Mouse (Mus musculus) CH12.LX (cell line): Measurements from ENCODE around the gene Arhgap25. TPM values are rescaled to one million over a fixed set of nuclear protein-coding genes. Genes with fewer than 3 reads are reported as not detected.

Experiments
- DNase-seq: peaks from one replicate; pipeline ENCODE4 v3.0.0-alpha.2; 2013; ENCODE audit errors: extremely low read depth
- H3K27ac ChIP-seq: 2 replicates; pipeline ENCODE4 v1.5.1; 2012; ENCODE audit warnings: low read depth, mild to moderate bottlenecking, control low read depth, moderate library complexity; ENCODE audit not compliant: insufficient read depth
- H3K27me3 ChIP-seq: replicated peaks from 2 replicates; pipeline ENCODE3; 2012; ENCODE audit warnings: inconsistent platforms
- H3K36me3 ChIP-seq, 2 experiments: replicated peaks in 1 of 2; 2 replicates each; pipeline versions ENCODE3 to v1.6.1; 2012; ENCODE audit warnings: inconsistent platforms in 1 of 2, low read length in 1 of 2, mild to moderate bottlenecking in 1 of 2, mixed read lengths in 1 of 2, moderate library complexity in 1 of 2; ENCODE audit not compliant: control insufficient read depth in 1 of 2, insufficient read depth in 1 of 2
- H3K4me1 ChIP-seq, 2 experiments: 2 replicates each; pipeline ENCODE4 v1.6.1; 2012; ENCODE audit warnings: inconsistent platforms in 1 of 2, moderate library complexity in 1 of 2; ENCODE audit not compliant: insufficient read depth in 2 of 2, control insufficient read depth in 1 of 2
- H3K4me2 ChIP-seq: 2 replicates; pipeline ENCODE4 v1.6.1; 2012; ENCODE audit warnings: low read depth, mild to moderate bottlenecking, control low read depth; ENCODE audit not compliant: poor library complexity, insufficient read depth, severe bottlenecking
- H3K4me3 ChIP-seq, 3 experiments: fragments of 150-350 bp in 1 of 3; sonication (generic) in 1 of 3; replicated peaks in 1 of 3; 2 replicates each; pipeline versions ENCODE3 to v1.5.1; 2011 to 2012; ENCODE audit warnings: low read depth in 2 of 3, low read length in 2 of 3, mild to moderate bottlenecking in 2 of 3, moderate library complexity in 2 of 3, control low read depth in 1 of 3, improper control_type of control experiment in 1 of 3, inconsistent platforms in 1 of 3, mixed read lengths in 1 of 3; ENCODE audit not compliant: poor library complexity in 1 of 3
- H3K79me2 ChIP-seq: replicated peaks from 2 replicates; pipeline ENCODE4 v1.6.1; 2012; ENCODE audit warnings: mild to moderate bottlenecking, moderate library complexity; ENCODE audit not compliant: control insufficient read depth, poor library complexity, insufficient read depth, severe bottlenecking; ENCODE audit errors: extremely low read depth
- H3K9ac ChIP-seq: 2 replicates; pipeline ENCODE4 v1.6.1; 2012; ENCODE audit warnings: low read depth, mild to moderate bottlenecking, control low read depth, moderate library complexity; ENCODE audit not compliant: insufficient read depth
- H3K9me3 ChIP-seq: replicated peaks from 2 replicates; pipeline ENCODE3; 2012; ENCODE audit warnings: low read length, inconsistent platforms, mixed read lengths
- CHD2 ChIP-seq: IDR thresholded peaks from 2 replicates; pipeline ENCODE4 v1.6.1; 2011; ENCODE audit warnings: low read length, improper control_type of control experiment
- ELF1 ChIP-seq: IDR thresholded peaks from 2 replicates; pipeline ENCODE4 v1.6.1; 2014; ENCODE audit warnings: low read depth, mild to moderate bottlenecking, inconsistent platforms, low read length, improper control_type of control experiment
- EP300 ChIP-seq: IDR thresholded peaks from 2 replicates; pipeline ENCODE4 v1.6.1; 2011; ENCODE audit warnings: low read length, improper control_type of control experiment
- GABPA ChIP-seq: IDR thresholded peaks from 2 replicates; pipeline ENCODE4 v1.6.1; 2012; ENCODE audit warnings: low read depth, low read length, improper control_type of control experiment, inconsistent platforms; ENCODE audit not compliant: insufficient replicate concordance
- HCFC1 ChIP-seq: IDR thresholded peaks from 2 replicates; pipeline ENCODE4 v1.6.1; 2012; ENCODE audit warnings: low read depth, mild to moderate bottlenecking, inconsistent platforms, low read length, improper control_type of control experiment
- IRF4 ChIP-seq: IDR thresholded peaks from 2 replicates; pipeline ENCODE4 v1.6.1; 2014; ENCODE audit warnings: low read depth, mild to moderate bottlenecking, inconsistent platforms, low read length, improper control_type of control experiment
- JUN ChIP-seq: IDR thresholded peaks from 2 replicates; pipeline ENCODE4 v1.6.1; 2011; ENCODE audit warnings: low read depth, mild to moderate bottlenecking, low read length, improper control_type of control experiment, moderate library complexity; ENCODE audit not compliant: insufficient read depth
- JUND ChIP-seq: conservative IDR thresholded peaks from 2 replicates; pipeline ENCODE4 v1.6.1; 2011; ENCODE audit warnings: low read depth, low read length, improper control_type of control experiment
- MAFK ChIP-seq: IDR thresholded peaks from 2 replicates; pipeline ENCODE4 v1.6.1; 2011; ENCODE audit warnings: low read length, improper control_type of control experiment; ENCODE audit not compliant: insufficient replicate concordance
- MEF2A ChIP-seq: IDR thresholded peaks from 2 replicates; pipeline ENCODE4 v1.6.1; 2014; ENCODE audit warnings: low read depth, mild to moderate bottlenecking, inconsistent platforms, low read length, improper control_type of control experiment, borderline replicate concordance
- MYC ChIP-seq: IDR thresholded peaks from 2 replicates; pipeline ENCODE4 v1.6.1; 2011; ENCODE audit warnings: low read depth, mild to moderate bottlenecking, improper control_type of control experiment, low read length
- PAX5 ChIP-seq: IDR thresholded peaks from 2 replicates; pipeline ENCODE4 v1.6.1; 2012; ENCODE audit warnings: low read length, inconsistent platforms, mixed read lengths
- POLR2A ChIP-seq: IDR thresholded peaks from 2 replicates; pipeline ENCODE4 v1.6.1; 2011; ENCODE audit warnings: low read depth, mild to moderate bottlenecking, improper control_type of control experiment, low read length
- SIN3A ChIP-seq: IDR thresholded peaks from 2 replicates; pipeline ENCODE4 v1.6.1; 2012; ENCODE audit warnings: low read length, improper control_type of control experiment, inconsistent platforms
- UBTF ChIP-seq: IDR thresholded peaks from 2 replicates; pipeline ENCODE4 v1.6.1; 2012; ENCODE audit warnings: low read depth, mild to moderate bottlenecking, inconsistent platforms, low read length, improper control_type of control experiment, moderate library complexity
- USF1 ChIP-seq: IDR thresholded peaks from 2 replicates; pipeline ENCODE4 v1.6.1; 2014; ENCODE audit warnings: low read depth, mild to moderate bottlenecking, inconsistent platforms, low read length, improper control_type of control experiment
- ZC3H11A ChIP-seq: IDR thresholded peaks from 2 replicates; pipeline ENCODE4 v1.6.1; 2012; ENCODE audit warnings: low read depth, mild to moderate bottlenecking, inconsistent platforms, low read length, improper control_type of control experiment
- ZKSCAN1 ChIP-seq: IDR thresholded peaks from 2 replicates; pipeline ENCODE4 v1.6.1; 2012; ENCODE audit warnings: low read depth, inconsistent platforms, low read length, improper control_type of control experiment, borderline replicate concordance
- ZMIZ1 ChIP-seq: IDR thresholded peaks from 2 replicates; pipeline ENCODE4 v1.6.1; 2012; ENCODE audit warnings: low read depth, mild to moderate bottlenecking, inconsistent platforms, low read length, improper control_type of control experiment
- dilution Hi-C: fragments of 300-500 bp; cut with MboI; formaldehyde crosslinking; loops from 2 replicates; pipeline ENCODE4 v1.14.3; 2020; ENCODE audit warnings: low sequenced_read_pairs; ENCODE audit not compliant: extremely low pct_unique_long_range_greater_than_20kb, extremely low pct_ligation_motif_present
- in situ Hi-C: fragments of 300-500 bp; cut with MboI; formaldehyde crosslinking; loops from 3 replicates; pipeline ENCODE4 v1.14.3; 2019; ENCODE audit warnings: low sequenced_read_pairs, low pct_ligation_motif_present, low pct_unique_long_range_greater_than_20kb, mixed read lengths
- polyA plus RNA-seq: library from polyadenylated mRNA; unstranded; fragments of >175 nt; gene quantifications from 2 replicates; pipeline ENCODE4 v1.2.1, GENCODE M21; 2012; ENCODE audit warnings: low read depth; ENCODE audit not compliant: insufficient read length
- total RNA-seq, 2 experiments: library from RNA; depleted of rRNA; stranded (reverse); fragments of 300-350 nt in 1 of 2; fragments of >200 nt in 1 of 2; gene quantifications; 2 replicates each; pipeline ENCODE4 v1.2.3; 2012 to 2014

The Arhgap25 gene
- total and polyA plus RNA-seq, 3 experiments, result 11.7 to 16.5 (median 12.5) TPM

DNA sequence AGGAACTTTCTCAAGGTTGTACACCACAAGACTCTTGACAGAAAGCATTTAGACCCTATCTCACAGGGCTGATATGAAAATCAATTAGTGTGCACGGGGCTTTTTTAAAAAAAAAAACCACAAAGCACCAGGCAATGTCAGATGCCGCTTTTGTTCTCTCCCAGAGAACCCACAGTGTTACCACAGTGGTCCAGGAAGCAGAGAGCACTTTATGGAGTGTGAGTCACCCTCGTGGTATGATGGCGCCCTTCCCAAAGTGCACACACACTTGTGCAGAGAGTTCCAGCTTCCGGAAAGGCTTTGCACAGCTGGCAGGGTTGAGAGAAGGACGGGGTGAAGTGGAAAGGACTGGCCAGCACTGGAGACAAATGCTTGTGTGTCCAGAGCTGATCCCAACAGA is 49.4 kb upstream of the Arhgap25 start:
- no peaks in the 10 kb centered on the region for H3K79me2 ChIP-seq
- no peaks in the 10 kb centered on the region for H3K9me3 ChIP-seq
- no peak overlapping the region for H3K4me2 ChIP-seq
- no peaks in the 10 kb centered on the region for H3K36me3 ChIP-seq
- H3K27ac ChIP-seq, result no peak overlapping the region
- in situ Hi-C loops (no loop called here), dilution Hi-C loops (no loop called here)
- H3K4me1 ChIP-seq, result 0 out of 4 replicates have a peak, but pooled peaks cover 0 to 2% of the 10 kb centered on the region in 2 experiments
- peaks cover 8% of the 10 kb centered on the region for H3K27me3 ChIP-seq
- DNase-seq, result no peak
- H3K9ac ChIP-seq, result no peak overlapping the region
- no peak for TF ChIP-seq IRF4
- no peak for TF ChIP-seq UBTF
- no peak for TF ChIP-seq ELF1
- TF ChIP-seq SIN3A, result no peak
- no peak overlapping the region for H3K4me3 ChIP-seq

DNA sequence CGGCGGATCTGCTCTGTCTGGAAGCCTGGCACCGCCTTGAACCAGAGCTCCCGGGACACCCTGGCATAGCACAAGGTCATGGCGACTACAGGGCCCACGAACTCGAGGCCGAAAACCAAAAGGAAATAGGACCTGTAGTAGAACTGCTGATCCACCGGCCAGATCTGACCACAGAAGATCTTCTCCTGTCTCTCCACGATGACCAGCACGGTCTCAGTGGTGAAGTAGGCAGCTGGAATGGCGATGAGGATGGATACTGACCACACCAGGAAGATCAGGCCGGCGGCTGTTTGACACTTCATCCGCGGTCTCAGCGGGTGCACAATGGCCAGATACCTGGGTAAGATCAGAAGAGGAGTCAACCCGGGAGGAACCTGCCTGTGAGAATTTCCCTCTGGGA is 48.5 kb upstream of the Arhgap25 start:
- H3K36me3 ChIP-seq, result no peaks in the 10 kb centered on the region
- TF ChIP-seq ZMIZ1 (no peak), MEF2A (no peak), ZKSCAN1 (no peak), JUN (no peak), IRF4 (no peak), PAX5 (no peak), ZC3H11A (no peak)
- TF ChIP-seq, all 38 proteins: peak for 0
- no peaks in the 10 kb centered on the region for H3K9me3 ChIP-seq
- H3K79me2 ChIP-seq, result no peaks in the 10 kb centered on the region
- dilution Hi-C loops (no loop called here), in situ Hi-C loops (no loop called here)
- no peak overlapping the region for H3K27ac ChIP-seq
- H3K4me3 ChIP-seq, result no peak overlapping the region
- H3K4me2 ChIP-seq, result no peak overlapping the region
- no peak for DNase-seq
- no peak overlapping the region for H3K9ac ChIP-seq
- H3K27me3 ChIP-seq, result peaks cover 6% of the 10 kb centered on the region
- H3K4me1 ChIP-seq, result 0 out of 4 replicates have a peak, but pooled peaks cover 0 to 2% of the 10 kb centered on the region in 2 experiments

DNA sequence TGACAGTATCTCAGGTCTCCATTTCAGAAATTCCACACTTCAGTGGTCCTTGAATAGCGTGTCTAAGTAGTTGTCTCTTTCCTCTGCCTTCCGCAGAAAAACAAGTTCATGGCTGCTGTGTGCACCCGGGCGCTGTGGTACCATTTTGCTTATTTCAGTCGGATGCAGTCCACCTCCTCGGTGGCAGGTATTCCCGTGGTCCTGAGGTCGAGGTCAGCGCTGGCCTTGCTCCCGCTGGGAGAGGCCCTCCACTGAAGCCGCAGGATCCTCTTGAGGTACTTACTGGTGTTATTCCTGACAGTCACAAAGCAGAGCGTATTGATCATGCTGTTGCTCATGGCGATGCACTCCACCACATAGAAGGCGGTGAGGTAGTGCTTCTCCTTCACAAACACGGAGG is 48.0 kb upstream of the Arhgap25 start:
- TF ChIP-seq USF1 (no peak), MEF2A (no peak), JUND (no peak), GABPA (no peak), PAX5 (no peak), EP300 (no peak), MYC (no peak), MAFK (no peak), POLR2A (no peak), HCFC1 (no peak), CHD2 (no peak)
- H3K36me3 ChIP-seq, result no peaks in the 10 kb centered on the region
- dilution Hi-C loops, result no loop called here
- in situ Hi-C loops, result no loop called here
- H3K9me3 ChIP-seq, result no peaks in the 10 kb centered on the region
- no peak overlapping the region for H3K4me3 ChIP-seq
- H3K79me2 ChIP-seq, result no peaks in the 10 kb centered on the region
- H3K4me2 ChIP-seq, result no peak overlapping the region
- H3K27me3 ChIP-seq, result peaks cover 4% of the 10 kb centered on the region
- no peak overlapping the region for H3K9ac ChIP-seq
- H3K4me1 ChIP-seq, result 0 out of 4 replicates have a peak, but pooled peaks cover 0 to 2% of the 10 kb centered on the region in 2 experiments
- H3K27ac ChIP-seq, result no peak overlapping the region
- DNase-seq, result no peak
